Mouse (Mus musculus): Measurements from ENCODE around the gene She.

Gene She

DNA sequence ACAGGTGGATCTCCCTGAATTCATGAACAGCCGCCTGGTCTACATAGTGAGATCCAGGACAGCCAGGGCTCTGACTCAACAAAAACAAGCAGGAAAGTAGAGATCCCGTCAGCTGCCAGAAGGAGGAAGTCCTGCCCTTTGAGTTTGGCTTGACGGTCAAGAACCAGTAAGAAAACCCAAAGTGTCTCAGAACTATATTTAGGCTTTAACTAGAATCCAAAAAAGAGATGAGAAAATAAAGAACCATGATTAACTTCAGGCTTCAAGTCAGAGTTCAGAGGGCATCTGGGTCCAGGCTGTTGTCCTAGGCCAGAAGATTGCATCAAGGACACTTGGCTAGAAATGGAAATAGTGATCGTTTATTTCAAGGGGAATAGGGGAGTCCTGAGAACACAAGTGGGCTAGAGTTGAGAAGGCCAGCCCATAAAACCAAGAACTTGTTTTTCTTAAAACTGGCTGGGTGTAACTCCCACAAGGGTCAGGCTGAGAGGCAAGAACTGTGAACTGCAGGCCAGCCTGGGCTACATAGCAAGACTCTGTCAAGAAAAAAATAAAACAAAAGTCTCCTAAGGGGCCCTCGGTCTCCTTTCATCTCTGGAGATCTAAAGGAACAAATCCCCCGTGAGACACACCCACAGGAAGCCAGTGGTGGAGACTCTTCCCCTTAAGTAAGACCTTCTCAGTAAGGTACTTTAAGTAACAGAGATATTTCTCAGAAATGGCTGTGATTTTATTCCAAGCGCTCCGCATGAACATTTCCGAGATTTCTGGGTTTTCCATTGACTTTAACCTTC, 32.7 kb downstream of the She start:
- DNase-seq: peak; percentile 50 to 51

DNA sequence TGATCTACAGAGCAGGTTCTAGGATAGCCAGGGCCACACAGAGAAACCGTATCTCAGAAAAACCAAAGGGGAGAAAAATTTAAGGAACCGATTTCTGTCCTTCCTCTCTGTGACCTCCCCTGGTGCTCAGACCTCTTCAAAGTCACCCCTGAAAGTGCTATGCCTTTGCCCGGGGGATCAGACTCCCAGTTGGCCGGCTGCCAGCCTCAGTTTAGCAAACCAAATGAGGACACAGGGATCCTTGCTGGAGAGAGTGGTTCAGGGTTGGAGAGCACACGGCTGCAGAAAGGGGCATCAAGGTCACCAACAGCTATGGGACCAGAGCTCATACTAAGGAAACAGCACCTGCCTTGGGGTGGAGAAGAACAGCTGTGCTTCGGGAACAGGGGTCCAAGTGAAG, 33.9 kb downstream of the She start:
- DNase-seq: no peak

DNA sequence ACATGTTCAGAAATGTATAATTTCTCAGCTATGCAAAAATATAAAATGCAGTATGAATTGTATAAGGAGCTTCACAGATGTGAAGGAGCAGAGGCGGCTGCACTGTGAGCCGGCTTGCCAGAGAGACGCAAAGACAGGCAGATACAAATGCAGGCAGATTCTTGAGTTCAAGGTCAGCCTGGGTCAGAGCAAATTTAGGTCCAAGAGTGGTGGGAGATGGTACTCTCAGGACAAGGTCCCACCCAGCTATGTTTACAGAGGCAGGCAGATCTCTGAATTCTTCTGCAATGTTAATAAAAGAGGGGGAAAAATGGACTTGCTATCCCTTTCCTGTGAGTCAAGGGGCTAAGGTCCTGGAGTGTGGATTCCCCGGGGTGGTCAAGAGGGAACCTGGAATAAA, 34.6 kb downstream of the She start:
- no peak for DNase-seq

DNA sequence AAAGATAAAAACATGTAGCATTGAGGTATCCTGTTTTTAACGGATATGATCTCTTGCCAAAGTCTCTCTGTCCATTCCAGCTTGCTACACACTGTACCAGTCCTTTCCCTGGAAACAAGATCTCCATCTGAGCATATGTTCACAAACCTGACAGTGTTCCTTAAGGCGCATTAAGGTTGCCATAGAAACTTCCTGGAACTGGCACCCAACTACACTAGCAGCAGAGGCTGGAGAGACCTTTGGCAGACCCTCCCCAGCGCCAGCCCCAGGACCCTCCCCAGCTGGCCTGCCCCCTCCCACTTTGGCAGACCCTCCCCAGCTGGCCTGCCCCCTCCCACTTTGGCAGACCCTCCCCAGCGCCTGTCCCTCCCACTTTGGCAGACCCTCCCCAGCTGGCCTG, 36.5 kb downstream of the She start:
- DNase-seq: no peak

DNA sequence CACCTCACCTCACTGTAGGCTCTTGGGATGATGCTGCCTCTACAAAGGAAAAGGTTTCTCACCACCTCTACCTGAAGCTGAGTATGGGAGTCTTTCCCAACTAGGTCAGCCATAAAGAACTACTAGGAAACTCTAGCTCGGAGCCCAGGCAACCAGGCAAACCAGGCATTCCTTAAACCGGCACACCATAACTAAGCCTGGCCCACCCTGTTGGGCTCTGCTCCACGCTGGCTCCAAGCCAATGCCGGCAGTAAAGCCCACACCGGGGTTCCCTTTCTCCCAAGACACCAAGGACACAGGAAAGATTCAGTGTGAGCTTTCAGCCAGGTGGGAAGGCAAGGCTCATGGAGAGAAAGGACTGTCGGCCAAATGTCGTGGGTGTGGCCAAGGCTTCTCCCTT, 37.2 kb downstream of the She start:
- peak; percentile 71 to 81 for DNase-seq

DNA sequence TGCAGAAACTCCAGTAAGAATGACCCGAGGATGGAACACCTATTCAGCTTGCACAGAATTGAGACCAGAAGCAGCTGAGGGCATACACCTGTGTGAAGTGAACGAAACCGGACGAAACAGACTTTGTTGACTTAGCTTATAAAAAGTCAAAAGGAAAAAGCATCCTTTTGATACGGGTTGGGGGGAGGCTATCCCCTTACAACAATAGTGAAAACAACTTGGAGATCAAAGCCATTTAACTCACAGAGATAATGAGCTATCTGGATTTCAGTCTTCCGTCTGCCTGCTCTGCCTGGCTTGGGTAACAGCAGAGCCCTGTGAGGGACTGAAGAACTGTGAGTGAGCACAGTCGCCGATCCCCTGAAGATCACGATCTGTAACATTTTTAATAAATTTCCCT, 37.8 kb downstream of the She start:
- DNase-seq: no peak

DNA sequence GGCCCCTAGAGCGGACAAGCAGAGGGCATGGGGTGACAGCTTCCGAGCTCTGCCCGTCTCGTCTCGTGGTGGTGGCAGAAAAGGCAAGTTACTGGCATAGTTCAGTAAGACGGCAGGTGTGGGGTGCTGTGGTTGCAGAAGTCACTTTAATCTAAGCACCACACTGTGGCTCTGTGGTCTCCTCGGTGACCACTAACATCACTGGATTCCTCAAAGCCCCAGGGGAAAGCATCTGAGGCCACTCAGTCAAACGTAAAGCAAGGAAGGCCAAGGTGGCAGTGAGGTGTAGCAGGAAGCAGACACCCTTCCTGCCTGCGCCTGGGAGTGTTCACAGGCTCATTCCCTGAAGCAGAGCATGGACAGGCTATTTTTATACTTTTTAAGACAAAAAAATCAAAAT, 38.4 kb downstream of the She start:
- DNase-seq: peak; percentile 38 to 63

DNA sequence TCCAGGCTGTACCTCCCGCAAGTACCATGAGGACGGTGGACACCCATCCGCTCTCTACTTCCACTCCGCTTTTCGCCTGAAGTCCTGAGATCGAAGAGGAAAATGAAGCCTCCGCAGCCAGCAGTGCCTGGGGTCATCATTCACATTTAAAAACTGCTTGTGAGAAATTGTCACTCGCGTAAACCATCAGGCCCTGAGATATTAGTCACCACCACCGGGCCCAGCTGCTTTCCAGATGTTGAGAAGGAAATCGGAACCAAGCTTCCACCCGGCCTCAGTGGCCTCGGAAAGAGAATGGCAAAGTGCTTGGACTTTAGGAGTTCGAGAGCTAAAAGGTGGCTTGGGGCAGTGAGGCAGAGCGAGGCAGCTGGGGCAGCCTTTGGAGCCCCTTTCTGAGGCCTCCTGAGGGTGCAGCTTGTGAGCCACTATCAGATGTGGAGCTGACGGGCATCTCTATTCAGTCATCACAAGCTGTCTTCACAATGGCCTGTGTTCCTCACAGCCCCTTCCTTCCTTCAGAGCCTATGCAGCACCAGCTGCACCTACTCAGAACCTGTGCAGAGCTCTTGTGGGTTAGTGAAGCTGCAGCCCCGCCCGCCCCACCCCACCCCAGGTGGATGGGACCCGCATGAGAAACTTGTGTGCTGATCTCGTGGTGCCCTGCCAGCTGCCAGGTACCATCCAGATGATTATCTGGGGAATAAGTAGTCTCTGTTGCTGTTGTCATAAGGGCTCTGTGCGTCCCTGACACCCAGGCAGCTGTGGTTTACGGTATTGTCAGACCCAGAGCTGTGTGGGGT, 39.5 kb downstream of the She start:
- no peak for DNase-seq

DNA sequence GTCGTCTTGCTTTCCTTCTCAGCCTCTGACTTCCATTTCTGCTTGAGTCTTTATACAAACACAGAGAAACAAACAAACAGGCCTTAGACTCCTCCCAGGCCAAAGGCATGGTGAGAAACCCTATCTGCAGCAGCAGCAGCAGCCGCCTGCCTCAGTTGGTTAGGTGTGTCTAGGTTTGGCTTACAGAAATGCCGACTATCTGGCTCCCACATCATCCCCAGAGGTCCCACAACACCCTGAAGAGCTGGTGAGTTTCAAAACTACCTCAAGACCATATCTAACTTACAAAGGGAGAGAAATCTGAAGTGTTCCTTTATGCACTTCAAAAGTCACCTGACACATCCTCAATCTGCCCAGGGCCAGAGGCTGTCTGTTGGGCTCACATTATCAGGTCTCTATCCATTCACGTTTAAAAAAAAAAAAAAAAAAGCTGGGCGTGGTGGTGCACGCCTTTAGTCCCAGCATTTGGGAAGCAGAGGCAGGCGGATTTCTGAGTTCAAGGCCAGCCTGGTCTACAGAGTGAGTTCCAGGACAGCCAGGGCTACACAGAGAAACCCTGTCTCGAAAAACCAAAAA, 40.3 kb downstream of the She start:
- no peak for DNase-seq

DNA sequence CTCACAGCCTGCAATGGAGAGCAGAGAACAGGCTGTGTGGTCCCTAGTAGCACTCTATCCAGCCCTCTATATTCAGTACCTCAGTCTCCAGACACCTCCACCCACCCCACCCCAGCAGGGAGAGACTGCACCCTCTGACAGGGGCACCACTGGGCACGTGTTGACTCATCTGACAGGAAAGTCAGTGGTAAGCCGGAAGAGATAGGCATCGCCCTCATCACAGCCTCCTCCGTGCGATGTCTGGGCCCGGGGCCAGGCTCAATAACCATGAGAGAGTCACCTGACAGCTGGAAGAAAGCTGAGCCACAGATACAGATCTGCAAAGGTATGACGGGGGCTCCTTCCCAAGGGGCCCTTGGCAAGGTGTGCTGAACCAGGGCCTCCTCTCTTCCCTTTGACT, 41.0 kb downstream of the She start:
- peak in 1 of 2 experiments; percentile 37 for DNase-seq

DNA sequence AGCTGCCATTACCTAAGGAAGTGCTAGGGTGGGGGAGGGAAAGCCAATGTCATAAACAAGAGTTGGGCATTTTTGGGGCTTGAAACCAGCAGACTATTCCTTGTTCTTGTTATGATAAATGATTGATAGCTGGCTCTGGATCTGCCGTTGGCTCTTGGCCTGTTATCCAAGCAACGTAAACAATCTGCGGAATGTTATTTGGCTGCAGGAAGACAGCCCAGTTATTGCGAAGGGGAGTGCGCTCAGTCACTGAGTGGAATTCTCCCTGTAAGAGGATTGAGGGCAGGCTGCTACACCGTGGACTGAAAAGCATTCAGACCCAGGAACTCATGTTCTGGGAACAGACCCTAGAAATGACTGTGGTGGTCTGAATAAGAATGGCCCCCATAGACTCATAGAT, 41.5 kb downstream of the She start:
- DNase-seq: peak; percentile 45 to 54

DNA sequence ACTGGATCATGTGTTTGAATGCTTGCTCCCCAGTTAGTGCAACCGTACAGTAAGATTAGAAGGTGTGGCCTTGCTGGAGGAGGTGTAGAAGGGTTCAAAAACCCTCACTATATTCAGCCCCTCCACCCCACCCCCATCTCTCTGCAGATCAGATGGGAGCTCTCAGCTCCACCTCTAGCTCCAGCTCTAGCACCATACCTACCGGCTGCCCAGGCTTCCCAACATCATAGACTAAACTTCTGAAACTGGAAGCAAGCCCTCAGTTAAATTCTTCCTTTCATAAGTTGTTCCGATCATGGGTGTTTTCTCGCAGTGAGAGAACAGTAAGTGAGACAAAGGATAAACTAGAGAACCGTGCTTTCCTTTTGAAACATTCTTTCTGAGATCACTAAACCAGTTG, 42.9 kb downstream of the She start:
- no peak for DNase-seq

DNA sequence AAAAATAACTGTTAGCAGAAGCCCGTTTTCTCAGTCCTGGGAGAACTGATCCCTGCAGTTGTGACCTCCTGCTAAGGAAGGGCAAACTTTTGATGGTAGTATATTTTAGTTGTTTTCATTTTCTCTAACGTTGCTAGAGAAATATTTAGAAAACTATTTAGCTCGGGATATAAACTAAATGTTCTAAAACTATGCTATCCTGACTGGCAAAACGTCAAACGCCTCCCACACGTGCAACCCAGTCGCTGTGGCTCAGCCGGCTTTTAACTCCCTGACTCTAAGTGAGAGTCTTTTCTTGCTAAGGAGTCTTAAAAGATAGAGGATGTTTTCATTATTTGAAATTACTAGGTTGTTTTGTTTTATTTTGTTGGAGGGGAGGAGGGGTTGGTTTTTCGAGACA, 43.9 kb downstream of the She start:
- peak; percentile 52 to 65 for DNase-seq

DNA sequence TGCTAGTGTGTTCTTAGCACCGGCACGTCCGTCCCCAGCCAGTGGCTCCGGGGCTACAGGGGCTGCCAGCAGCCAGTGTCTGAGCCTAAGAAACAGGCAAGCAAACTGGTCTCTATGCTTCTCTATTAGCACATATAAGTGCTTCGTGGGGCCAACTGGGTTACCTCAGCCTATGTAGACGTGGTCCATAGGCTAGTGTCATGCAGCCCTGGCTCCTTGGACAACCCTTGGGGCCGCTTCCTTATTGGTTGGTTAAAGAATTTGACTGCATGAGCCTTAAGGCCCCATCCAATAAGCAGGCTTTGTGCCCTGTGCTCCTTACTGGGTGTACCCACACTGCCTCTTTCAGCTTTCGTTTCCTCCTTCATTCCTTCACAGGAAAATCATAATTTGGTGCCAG, 44.6 kb downstream of the She start:
- DNase-seq: no peak

DNA sequence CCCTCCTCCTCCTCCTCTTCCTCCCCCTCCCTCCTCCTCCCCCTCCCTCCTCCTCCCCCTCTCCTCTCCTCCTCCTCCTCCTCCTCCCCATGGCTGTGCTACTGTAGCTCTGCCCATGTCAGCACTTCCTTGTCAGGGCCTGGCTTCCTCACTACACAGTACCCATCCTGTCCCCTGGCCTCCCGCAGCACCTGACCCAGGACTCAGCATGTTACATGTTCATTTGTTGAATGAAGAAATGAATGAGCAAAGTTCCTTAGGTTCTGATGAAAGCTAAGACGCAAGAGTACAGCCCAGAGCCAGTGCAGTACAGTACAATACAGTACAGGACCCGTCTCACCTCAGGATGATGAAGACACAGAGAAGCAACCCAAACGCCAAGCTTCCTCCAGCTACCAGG, 45.3 kb downstream of the She start:
- DNase-seq: no peak

DNA sequence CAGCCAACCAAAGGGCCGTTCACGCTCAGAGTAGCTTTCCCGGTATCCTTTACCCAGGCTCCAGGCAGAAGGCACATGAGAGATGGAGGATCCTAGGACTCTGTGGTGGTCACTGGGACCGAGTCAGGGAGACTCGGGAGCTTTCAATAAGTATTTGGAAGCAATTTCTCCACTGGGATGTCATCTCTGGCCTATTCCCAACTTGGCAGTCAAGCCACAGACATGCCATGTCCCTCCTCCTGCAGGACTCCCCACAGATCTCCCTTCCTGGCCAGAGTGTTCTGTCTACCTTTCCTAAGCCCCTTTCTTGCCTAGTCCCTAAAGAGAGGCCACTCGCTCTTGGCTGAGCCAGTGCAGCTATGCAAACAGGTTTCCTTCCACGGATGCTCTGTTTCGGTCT, 46.0 kb downstream of the She start:
- DNase-seq: no peak

DNA sequence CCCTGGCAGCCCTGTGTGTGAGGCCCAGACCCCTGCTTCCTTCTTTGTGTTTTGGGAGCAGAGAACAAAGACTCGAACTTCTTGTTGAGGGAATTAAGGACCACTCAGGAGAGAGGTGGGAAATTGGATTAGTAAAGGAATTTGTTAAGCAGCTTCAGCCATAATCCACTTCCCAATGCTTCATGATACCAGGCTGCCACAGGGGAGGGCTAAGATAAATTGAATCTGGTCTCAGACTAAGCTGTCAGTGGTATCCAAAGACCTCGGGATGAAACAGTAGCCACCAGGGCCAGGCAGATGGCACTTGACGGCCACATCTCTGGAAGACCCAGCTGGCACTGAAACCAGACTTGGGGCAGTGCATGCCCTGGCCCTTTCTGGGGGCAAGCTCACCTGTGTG, 47.3 kb downstream of the She start:
- no peak for DNase-seq

DNA sequence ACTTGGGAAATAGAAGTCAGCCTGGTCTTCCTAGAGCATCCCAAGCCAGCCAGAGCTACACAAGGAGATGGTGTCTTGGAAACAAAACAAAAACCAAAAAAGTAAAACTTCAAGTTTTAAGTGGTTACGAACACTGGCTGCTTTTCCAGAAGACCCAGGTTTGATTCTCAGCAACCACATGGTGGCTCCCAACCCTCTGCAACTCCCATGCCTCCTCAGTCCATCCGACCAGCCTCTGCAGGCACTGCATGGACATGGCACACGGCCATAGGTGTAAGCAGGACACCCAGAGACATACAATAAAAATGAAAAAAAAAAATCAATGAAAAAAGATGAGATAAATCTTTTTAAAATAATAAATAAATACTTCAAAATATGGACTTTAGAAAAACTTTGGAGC, 48.2 kb downstream of the She start:
- DNase-seq: no peak

DNA sequence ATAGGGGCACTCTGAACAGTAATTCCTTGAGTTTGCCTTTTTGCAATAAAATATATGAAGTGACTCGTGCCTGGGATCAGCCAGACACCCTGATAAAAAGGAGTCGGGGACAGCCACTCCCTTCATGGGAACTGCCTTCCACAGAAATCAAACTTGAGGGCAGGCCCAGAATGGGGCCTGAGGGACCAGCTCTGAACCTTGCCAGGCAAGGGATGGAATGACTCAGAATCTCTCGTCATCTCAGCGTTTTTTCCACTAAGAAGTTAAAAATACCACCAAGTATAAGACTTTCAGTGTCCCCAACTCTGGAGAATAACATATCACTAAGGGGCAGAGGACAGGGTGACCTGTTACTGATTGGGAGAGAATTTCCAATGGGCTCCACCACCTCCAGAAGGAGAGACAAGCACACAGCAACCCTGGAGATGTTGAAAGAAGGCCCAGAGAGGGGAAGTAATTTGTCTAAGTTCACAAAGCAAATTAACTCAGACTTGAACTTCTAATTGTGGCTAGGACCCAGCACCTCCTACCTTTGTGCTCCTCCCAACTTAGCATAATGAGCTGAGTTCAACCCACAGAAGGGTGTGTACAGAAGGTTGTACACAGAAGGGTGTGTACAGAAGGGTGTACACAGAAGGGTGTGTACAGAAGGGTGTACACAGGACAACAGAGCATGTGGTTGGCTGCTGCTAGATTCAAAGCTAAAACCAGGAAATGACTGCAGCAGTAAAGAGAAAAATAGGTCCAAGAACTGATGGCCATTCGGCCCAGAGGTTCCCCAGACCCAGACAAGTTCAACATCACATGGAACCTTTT, 49.1 kb downstream of the She start:
- no peak for DNase-seq

DNA sequence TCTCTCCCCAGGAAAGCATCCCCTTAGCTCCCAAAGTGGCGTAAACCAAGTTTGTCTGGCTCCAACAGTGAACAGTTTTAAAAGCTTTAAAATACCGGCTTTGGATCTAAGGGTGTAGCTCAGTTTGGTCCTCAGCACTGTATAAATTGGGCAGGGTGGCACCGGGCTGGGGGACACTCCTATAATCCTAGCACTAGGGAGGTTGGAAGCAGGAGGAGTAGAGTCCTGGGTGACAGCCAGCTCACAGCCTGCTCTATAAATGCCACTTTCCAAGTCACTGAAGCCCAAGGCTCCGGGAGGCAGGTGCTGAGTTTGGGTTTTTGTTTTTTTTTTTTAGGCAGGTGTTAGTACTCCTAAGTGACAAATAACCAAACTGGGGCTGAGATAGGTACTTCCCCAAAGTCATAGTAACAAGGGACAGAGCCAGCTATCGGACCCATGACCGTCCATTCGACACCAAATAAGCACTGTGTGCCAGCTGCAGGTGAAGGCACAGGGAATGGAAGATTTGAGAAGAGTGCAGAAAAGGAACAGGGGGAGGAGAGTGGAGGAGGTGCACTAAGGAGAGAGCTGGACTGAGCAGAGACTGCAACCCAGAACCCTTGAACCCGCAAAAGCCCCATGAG, 51.5 kb downstream of the She start:
- no peak for DNase-seq

DNA sequence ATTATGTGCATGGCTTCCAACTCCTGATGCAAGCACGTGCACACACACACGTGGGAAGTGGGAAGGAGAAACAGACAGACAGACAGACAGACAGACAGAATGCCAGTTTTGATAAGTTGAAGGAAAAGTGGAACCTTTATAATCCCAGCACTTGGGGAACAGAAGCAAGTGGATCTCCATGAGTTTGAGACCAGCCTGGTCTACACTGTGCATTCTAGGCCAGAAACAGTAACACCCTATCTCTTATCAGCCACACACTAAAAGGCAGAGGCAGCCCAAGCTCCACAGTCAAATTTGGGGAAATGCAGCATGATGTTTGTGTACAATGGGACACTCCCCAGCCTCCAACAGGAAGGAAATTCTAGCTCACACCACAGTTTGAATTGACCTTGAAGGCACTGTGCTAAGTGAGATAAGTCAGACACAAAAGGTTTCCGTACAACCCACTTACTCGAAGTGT, 52.4 kb downstream of the She start:
- no peak for DNase-seq

DNA sequence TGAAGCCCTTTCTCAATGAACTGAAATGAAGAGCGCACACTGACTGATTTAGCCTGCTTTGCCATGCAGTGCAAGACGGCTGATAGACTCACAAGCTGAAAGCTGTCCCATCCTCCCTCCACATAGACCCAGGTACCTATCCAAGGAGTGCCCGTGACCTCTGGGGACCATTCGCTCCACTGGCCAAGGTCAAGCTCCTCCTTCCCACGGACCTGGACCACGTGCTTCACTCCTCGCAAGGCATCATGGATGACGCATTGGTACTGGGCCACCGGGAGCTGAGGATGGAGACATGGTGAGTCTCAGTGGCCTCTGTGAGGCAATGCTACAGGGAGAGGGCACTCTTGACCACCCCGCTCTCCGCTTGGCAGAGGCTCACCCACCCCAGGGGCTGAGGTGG, 54.6 kb downstream of the She start:
- DNase-seq: no peak

Data from kidney, postnatal 4 days (tissue).